Mouse (Mus musculus): ENCODE results near the gene Tmem147. TPM values are rescaled to one million over a fixed set of nuclear protein-coding genes. Genes with fewer than 3 reads are reported as not detected.
"Not testable (repeated sequence)": the region's sequence is repeated elsewhere in the genome, so short reads cannot be mapped to it uniquely, and the experiment has no call there.

Tmem147 gene
- 100 to 1,000 TPM; 170 to 181 TPM for total RNA-seq (2021)
- long read RNA-seq, experiment 1, transcript Tmem147-207 (6 exons, 727 nt), result minor isoform, 5 of 142 reads
- long read RNA-seq, experiment 1, transcript Tmem147-201 (7 exons, 870 nt), result major isoform, 125 of 142 reads
- long read RNA-seq, experiment 1, partial matches to known transcripts, result 8 of 142 reads
- long read RNA-seq, experiment 1, other reads (novel, unspliced or antisense), result 2 of 142 reads
- long read RNA-seq, experiment 2, transcript Tmem147-201 (7 exons, 870 nt), result major isoform, 86 of 107 reads
- long read RNA-seq, experiment 2, partial matches to known transcripts, result 9 of 107 reads
- long read RNA-seq, experiment 2, other reads (novel, unspliced or antisense), result 8 of 107 reads

DNA sequence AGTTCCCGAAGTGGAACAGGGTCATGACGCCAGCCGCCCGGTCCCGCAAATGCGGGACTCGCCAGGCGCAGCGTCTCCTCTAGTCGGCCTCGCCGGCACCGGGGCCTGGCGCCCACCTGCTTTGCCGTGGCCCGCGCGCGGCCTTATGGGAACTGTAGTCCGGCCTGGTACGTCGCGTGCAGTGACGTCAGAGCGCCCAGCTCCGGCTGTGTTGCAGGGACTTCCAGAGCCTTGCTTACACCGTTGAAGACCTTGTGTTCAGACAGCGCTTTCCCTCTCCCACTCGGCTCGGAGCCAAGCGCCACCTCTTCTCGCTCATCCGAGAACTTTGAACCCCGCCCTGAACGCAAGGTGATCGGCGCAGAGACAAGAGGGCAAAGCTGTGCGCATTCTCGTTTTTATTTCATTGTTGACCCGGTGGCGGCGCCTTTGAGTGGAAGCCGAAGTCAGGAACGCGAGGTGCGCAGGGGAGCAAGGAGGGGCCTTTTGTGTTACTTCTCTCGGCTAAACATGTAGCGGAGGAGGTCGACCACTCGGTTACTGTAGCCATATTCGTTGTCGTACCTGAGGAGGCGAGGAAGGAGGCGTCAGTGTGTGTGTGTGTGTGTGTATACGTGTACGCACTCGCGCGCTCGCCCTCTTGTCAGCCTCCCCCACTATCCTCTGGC lies at the start of gene Tmem147:
Gene Tmem147, minus strand, starts transcription at position 145 of the 668 bp plus-strand sequence.
- peak; percentile 79 to 89 for DNase-seq (ENCODE audit: low spot score in 2 of 2)

DNA sequence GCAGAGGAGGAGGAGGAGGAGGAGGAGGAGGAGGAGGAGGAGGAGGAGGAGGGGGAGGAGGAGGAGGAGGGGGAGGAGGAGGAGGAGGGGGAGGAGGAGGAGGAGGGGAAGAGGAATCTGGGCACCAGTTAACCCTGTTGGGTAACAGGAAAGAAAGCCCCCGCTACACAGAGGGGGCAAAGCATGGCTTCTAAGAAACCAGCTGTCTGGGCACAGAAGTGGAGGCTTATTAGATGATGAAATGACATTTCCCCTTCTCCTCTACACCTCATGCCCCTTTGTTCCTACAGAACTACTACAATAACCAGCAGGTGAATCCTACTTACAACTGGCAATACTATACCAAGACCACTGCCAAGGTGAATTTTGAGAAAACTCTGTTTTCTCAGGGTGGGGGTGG lies 48.6 kb upstream of the Tmem147 start:
- no peak for DNase-seq (ENCODE audit: low spot score in 2 of 2)

GRCm38 (mm10) chr7:30777081-30777579 lies 47.8 kb upstream of the Tmem147 start:
- no peak for DNase-seq (ENCODE audit: low spot score in 2 of 2)

GRCm38 (mm10) chr7:30776104-30776503 lies 46.8 kb upstream of the Tmem147 start:
- DNase-seq (ENCODE audit: low spot score in 2 of 2), result no peak

DNA sequence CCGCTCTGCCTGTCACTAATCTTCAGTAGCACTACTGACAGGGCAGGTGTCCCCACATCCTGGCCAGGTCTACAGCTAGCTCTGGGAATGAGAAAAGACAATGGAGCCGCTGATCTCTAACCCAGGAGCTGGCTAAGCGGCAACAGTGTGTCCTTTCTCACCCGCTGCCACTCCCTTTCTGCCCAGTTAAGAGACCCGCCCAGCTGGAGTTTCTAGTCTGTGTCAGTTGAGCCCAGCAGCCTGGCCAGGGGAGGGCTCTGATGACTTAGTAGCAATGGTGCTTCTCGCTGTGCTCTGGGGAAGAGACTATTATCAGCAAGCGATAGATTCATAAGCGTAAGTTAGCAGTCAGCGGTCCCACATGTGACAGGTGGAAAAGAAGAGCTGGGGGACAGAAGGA lies 39.9 kb upstream of the Tmem147 start:
- no peak for DNase-seq (ENCODE audit: low spot score in 2 of 2)

- no peak for DNase-seq (ENCODE audit: low spot score in 2 of 2)
Measured at GRCm38 (mm10) chr7:30766408-30766807, 37.1 kb upstream of the Tmem147 start.

- no peak for DNase-seq (ENCODE audit: low spot score in 2 of 2)
Measured at GRCm38 (mm10) chr7:30765173-30765572, 35.8 kb upstream of the Tmem147 start.

DNA sequence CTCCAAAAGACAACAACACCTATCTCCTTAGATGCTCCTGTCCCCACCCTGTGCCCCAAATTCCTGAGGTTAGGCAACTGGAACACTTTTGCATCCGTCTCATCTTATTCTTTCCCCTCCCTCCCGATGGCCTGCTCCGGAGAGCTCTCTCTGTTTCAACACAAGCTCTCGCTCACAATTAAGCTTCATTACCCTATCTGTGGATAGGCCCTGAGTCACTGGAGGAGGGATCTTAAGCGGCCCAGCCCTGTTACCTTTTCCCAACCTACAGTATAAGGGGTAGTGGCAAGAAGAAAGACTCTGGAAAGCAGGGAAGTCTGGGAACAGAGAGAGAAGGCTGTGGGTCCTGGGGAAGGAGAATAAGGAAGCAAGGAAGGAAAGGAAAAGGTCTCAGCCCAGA lies 34.1 kb upstream of the Tmem147 start, which contains the start of gene Dmkn:
Gene Dmkn, plus strand, starts transcription at position 301 of the 400 bp plus-strand sequence.
- no peak for DNase-seq (ENCODE audit: low spot score in 2 of 2)

GRCm38 (mm10) chr7:30761769-30762352 lies 32.5 kb upstream of the Tmem147 start:
- DNase-seq (ENCODE audit: low spot score in 2 of 2), result no peak

GRCm38 (mm10) chr7:30758853-30759252 lies 29.5 kb upstream of the Tmem147 start:
- peak in 1 of 2 experiments; percentile 43 for DNase-seq (ENCODE audit: low spot score in 2 of 2)

DNA sequence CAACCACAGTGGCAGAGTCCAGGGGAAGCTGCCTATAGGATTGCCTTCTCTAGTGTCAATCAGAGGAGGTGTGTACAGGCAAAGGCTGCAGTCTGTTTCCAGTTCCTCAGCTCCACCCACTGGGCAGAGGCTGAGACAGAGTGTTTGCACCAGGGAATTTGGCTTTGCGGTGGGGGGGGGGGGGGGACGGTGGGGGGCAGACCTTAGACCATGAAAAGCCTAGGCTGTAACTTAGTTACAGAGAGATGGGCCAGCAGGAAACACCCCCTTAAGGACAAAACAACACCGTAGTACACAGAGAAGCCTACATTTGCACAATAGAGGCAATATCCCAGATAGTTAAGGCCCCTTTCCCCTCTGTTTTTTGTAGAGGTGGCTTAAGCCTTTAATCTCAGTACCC lies 27.7 kb upstream of the Tmem147 start:
- DNase-seq (ENCODE audit: low spot score in 2 of 2), result no peak

- DNase-seq (ENCODE audit: low spot score in 2 of 2), result no peak
Measured at GRCm38 (mm10) chr7:30751086-30751669, 21.8 kb upstream of the Tmem147 start, which contains the start of gene Sbsn. Gene Sbsn (plus strand): TSS chr7:30751471.

DNA sequence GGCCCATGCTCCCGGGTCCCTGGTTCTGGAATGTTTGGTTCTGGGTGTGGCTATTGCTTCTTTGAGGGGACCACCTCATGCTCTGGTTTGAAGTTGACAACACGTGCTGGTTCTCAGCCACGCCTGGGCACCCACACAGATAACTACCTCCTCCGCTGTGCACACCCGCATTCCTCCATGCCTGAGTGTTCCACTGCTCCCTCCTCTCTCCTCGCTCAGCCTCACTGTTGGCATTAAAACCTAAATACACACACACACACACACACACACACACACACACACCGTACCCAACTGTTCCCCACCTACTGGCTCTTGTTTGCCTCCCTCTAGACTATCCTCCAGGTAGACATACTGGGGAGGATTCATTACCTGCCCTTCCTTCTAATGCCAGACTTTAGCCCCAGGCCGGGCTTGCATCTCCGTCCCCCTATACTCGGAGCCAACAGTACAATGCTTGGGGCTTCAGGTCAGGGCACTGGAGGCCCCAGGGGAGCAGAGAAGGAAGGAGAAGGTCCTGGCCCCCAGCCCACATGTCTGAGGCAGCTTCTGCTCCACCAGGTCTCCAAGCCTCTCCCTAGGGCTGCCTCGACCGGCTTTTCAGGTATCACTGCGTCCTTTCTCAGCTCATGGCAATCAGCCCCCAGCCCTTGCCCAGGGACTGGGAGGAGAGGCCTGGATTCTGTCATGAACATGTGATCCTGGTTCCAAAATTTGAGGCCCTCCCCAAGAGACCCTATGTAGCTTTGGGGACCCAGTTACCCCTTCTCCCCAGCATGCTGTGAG lies 20.7 kb upstream of the Tmem147 start:
- DNase-seq (ENCODE audit: low spot score in 2 of 2), result no peak

DNA sequence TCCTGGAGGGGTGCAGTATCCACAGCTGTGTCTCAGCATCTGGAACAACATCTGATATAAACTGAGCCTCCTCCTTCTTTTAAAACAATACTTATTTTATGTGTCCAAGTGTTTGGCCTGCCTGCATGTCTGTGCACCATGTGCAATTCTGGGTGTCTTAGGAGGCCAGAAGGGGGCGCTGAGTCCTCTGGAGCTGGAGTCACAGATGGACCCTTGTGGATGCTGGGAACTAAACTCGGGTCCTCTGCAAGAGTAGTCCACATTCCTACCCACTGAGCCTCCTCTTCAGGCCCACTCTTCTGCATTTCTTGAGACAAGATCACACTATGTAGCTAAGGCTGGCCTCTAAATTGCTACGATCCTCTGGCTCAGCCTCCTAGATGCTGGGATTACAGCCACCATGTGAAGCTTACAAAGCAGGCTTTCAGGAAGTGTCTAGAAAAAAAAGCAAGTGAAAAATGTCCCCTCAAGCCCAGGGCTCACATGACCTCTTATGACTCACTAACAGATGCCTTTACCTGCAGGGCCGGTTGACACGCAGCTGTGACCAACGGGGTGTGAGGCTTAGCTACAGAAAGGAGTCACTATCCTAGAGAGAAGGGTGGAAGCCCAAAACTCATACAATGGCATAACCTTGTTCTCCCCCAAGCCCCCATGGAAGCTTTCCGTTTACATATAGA lies 18.3 kb upstream of the Tmem147 start:
- no peak for DNase-seq (ENCODE audit: low spot score in 2 of 2)

GRCm38 (mm10) chr7:30744022-30744598 lies 14.8 kb upstream of the Tmem147 start:
- no peak for DNase-seq (ENCODE audit: low spot score in 2 of 2)

- DNase-seq (ENCODE audit: low spot score in 2 of 2), result not testable (repeated sequence)
Measured at GRCm38 (mm10) chr7:30743617-30744016, 14.3 kb upstream of the Tmem147 start, which contains the start of gene Gapdhs. Gene Gapdhs (minus strand): TSS chr7:30743681.

GRCm38 (mm10) chr7:30742570-30742969 lies 13.2 kb upstream of the Tmem147 start:
- DNase-seq (ENCODE audit: low spot score in 2 of 2), result not testable (repeated sequence)

GRCm38 (mm10) chr7:30736211-30736610 lies 6.9 kb upstream of the Tmem147 start:
- no peak for DNase-seq (ENCODE audit: low spot score in 2 of 2)

GRCm38 (mm10) chr7:30730064-30730722 lies 853 bp upstream of the Tmem147 start:
- DNase-seq (ENCODE audit: low spot score in 2 of 2), result not testable (repeated sequence)
